Mouse (Mus musculus) heart, embryonic 10.5 days (tissue): ENCODE results near the gene Fmn2. TPM values are rescaled to one million over a fixed set of nuclear protein-coding genes. Genes with fewer than 3 reads are reported as not detected.

ENCODE experiments used
- DNase-seq: peaks from one replicate; pipeline ENCODE4 v3.0.0-alpha.2; 2017; ENCODE audit warnings: low spot score
- H3K27ac ChIP-seq: fragments of 300-500 bp; sonication (generic); 2 replicates; pipeline ENCODE4 v1.5.1; 2016; ENCODE audit warnings: mild to moderate bottlenecking
- H3K27me3 ChIP-seq: fragments of 300-500 bp; sonication (generic); 2 replicates; pipeline ENCODE4 v1.6.1; 2016; ENCODE audit warnings: mild to moderate bottlenecking; ENCODE audit not compliant: poor library complexity, insufficient read depth, severe bottlenecking
- H3K36me3 ChIP-seq: fragments of 300-500 bp; sonication (generic); 2 replicates; pipeline ENCODE4 v1.6.1; 2016; ENCODE audit warnings: mild to moderate bottlenecking, moderate library complexity
- H3K4me1 ChIP-seq: fragments of 300-500 bp; sonication (generic); 2 replicates; pipeline ENCODE4 v1.6.1; 2016; ENCODE audit warnings: mild to moderate bottlenecking
- H3K4me3 ChIP-seq: fragments of 300-500 bp; sonication (generic); 2 replicates; pipeline ENCODE4 v1.5.1; 2016; ENCODE audit warnings: mild to moderate bottlenecking, moderate library complexity
- H3K9me3 ChIP-seq: fragments of 300-500 bp; sonication (generic); 2 replicates; pipeline ENCODE4 v1.6.1; 2016; ENCODE audit warnings: mild to moderate bottlenecking, moderate library complexity
- WGBS: fragments of 180-500 bp; shearing (Covaris S2); methylation state at CpG from one replicate; pipeline ENCODE4 v1.1.7; 2016; 5-methylcytosine and 5-hydroxymethylcytosine counted together
- polyA plus RNA-seq: library from polyadenylated mRNA; unstranded; fragments of >200 nt; fragmentation: Nextera tagmentation; extraction: Ambion mirVana; gene quantifications from 2 replicates; pipeline ENCODE4 v1.2.1, GENCODE M21; 2016

The Fmn2 gene
- polyA plus RNA-seq, 1 experiment from 2014 or later, result 0.50 TPM

GRCm38 (mm10) chr1:174643431-174644010 lies 141.9 kb downstream of the Fmn2 start:
- DNase-seq, result no peak
- Histone ChIP-seq H3K27me3 (no peaks in the 10 kb centered on the region), H3K4me1 (no peaks in the 10 kb centered on the region), H3K27ac (no peak overlapping the region), H3K36me3 (no peaks in the 10 kb centered on the region), H3K9me3 (no peaks in the 10 kb centered on the region), H3K4me3 (no peak overlapping the region)
- WGBS, result 84% methylated on average over 5 of the region's 5 CpGs

- 83% methylated on average over 11 of the region's 11 CpGs for WGBS
- Histone ChIP-seq H3K27ac (no peak overlapping the region), H3K27me3 (no peaks in the 10 kb centered on the region), H3K4me1 (no peaks in the 10 kb centered on the region), H3K4me3 (no peak overlapping the region), H3K9me3 (no peaks in the 10 kb centered on the region), H3K36me3 (no peaks in the 10 kb centered on the region)
- DNase-seq, result no peak
Observed at GRCm38 (mm10) chr1:174649421-174649826, 147.8 kb downstream of the Fmn2 start.

- no peak overlapping the region for H3K27ac ChIP-seq
- no peak overlapping the region for H3K4me3 ChIP-seq
- H3K36me3 ChIP-seq, result no peaks in the 10 kb centered on the region
- no peaks in the 10 kb centered on the region for H3K9me3 ChIP-seq
- H3K4me1 ChIP-seq, result no peaks in the 10 kb centered on the region
- H3K27me3 ChIP-seq, result no peaks in the 10 kb centered on the region
- 39% methylated on average over 5 of the region's 5 CpGs for WGBS
- DNase-seq, result no peak
Observed at GRCm38 (mm10) chr1:174654565-174654964, 152.9 kb downstream of the Fmn2 start.

- 85% methylated on average over 9 of the region's 9 CpGs for WGBS
- H3K36me3 ChIP-seq, result no peaks in the 10 kb centered on the region
Observed at GRCm38 (mm10) chr1:174655354-174655753, 153.7 kb downstream of the Fmn2 start.

GRCm38 (mm10) chr1:174656554-174656953 lies 154.9 kb downstream of the Fmn2 start:
- H3K36me3 ChIP-seq, result no peaks in the 10 kb centered on the region
- no peak overlapping the region for H3K4me3 ChIP-seq
- no peak overlapping the region for H3K27ac ChIP-seq
- no peak for DNase-seq
- no peaks in the 10 kb centered on the region for H3K9me3 ChIP-seq
- 79% methylated on average over 4 of the region's 4 CpGs for WGBS
- no peaks in the 10 kb centered on the region for H3K27me3 ChIP-seq
- no peaks in the 10 kb centered on the region for H3K4me1 ChIP-seq

More at GRCm38 (mm10) chr1:174655354-174655753, 153.7 kb downstream of the Fmn2 start:
- Histone ChIP-seq H3K4me3 (no peak overlapping the region), H3K27me3 (no peaks in the 10 kb centered on the region), H3K27ac (no peak overlapping the region), H3K4me1 (no peaks in the 10 kb centered on the region), H3K9me3 (no peaks in the 10 kb centered on the region)
- no peak for DNase-seq

GRCm38 (mm10) chr1:174659459-174660223 lies 158.0 kb downstream of the Fmn2 start:
- H3K36me3 ChIP-seq, result no peaks in the 10 kb centered on the region
- WGBS, result 66% methylated on average over 12 of the region's 12 CpGs
- H3K4me3 ChIP-seq, result no peak overlapping the region
- H3K9me3 ChIP-seq, result no peaks in the 10 kb centered on the region
- no peaks in the 10 kb centered on the region for H3K27me3 ChIP-seq
- no peak for DNase-seq
- H3K27ac ChIP-seq, result no peak overlapping the region
- H3K4me1 ChIP-seq, result no peaks in the 10 kb centered on the region

GRCm38 (mm10) chr1:174665116-174665515 lies 163.5 kb downstream of the Fmn2 start:
- H3K4me1 ChIP-seq, result no peaks in the 10 kb centered on the region
- H3K4me3 ChIP-seq, result no peak overlapping the region
- H3K27me3 ChIP-seq, result no peaks in the 10 kb centered on the region
- no peaks in the 10 kb centered on the region for H3K36me3 ChIP-seq
- H3K9me3 ChIP-seq, result no peaks in the 10 kb centered on the region
- H3K27ac ChIP-seq, result no peak overlapping the region
- DNase-seq, result no peak

GRCm38 (mm10) chr1:174669132-174669531 lies 167.5 kb downstream of the Fmn2 start:
- no peak overlapping the region for H3K27ac ChIP-seq
- WGBS, result 77% methylated on average over 1 of the region's 1 CpGs

GRCm38 (mm10) chr1:174670846-174671245 lies 169.2 kb downstream of the Fmn2 start:
- H3K9me3 ChIP-seq, result no peaks in the 10 kb centered on the region
- WGBS, result 89% methylated on average over 8 of the region's 8 CpGs
- DNase-seq, result no peak
- H3K4me1 ChIP-seq, result no peaks in the 10 kb centered on the region
- H3K27ac ChIP-seq, result no peak overlapping the region
- no peak overlapping the region for H3K4me3 ChIP-seq
- no peaks in the 10 kb centered on the region for H3K27me3 ChIP-seq
- H3K36me3 ChIP-seq, result no peaks in the 10 kb centered on the region

More at GRCm38 (mm10) chr1:174669132-174669531, 167.5 kb downstream of the Fmn2 start:
- no peaks in the 10 kb centered on the region for H3K4me1 ChIP-seq
- H3K9me3 ChIP-seq, result no peaks in the 10 kb centered on the region
- DNase-seq, result no peak
- no peak overlapping the region for H3K4me3 ChIP-seq
- H3K27me3 ChIP-seq, result no peaks in the 10 kb centered on the region
- H3K36me3 ChIP-seq, result no peaks in the 10 kb centered on the region

GRCm38 (mm10) chr1:174674586-174674985 lies 173.0 kb downstream of the Fmn2 start:
- H3K9me3 ChIP-seq, result no peaks in the 10 kb centered on the region
- no peaks in the 10 kb centered on the region for H3K36me3 ChIP-seq
- no peak for DNase-seq
- H3K4me3 ChIP-seq, result no peak overlapping the region
- H3K27me3 ChIP-seq, result no peaks in the 10 kb centered on the region
- no peak overlapping the region for H3K27ac ChIP-seq
- 56% methylated on average over 8 of the region's 8 CpGs for WGBS
- H3K4me1 ChIP-seq, result no peaks in the 10 kb centered on the region

- no peaks in the 10 kb centered on the region for H3K4me1 ChIP-seq
- H3K27ac ChIP-seq, result no peak overlapping the region
- no peaks in the 10 kb centered on the region for H3K9me3 ChIP-seq
- WGBS, result 89% methylated on average over 6 of the region's 6 CpGs
- DNase-seq, result no peak
- no peak overlapping the region for H3K4me3 ChIP-seq
- H3K27me3 ChIP-seq, result no peaks in the 10 kb centered on the region
- no peaks in the 10 kb centered on the region for H3K36me3 ChIP-seq
Observed at GRCm38 (mm10) chr1:174675316-174675715, 173.7 kb downstream of the Fmn2 start.

GRCm38 (mm10) chr1:174676187-174676586 lies 174.6 kb downstream of the Fmn2 start:
- no peak for DNase-seq
- H3K36me3 ChIP-seq, result no peaks in the 10 kb centered on the region
- no peaks in the 10 kb centered on the region for H3K4me1 ChIP-seq
- H3K27ac ChIP-seq, result no peak overlapping the region
- no peaks in the 10 kb centered on the region for H3K27me3 ChIP-seq
- no peaks in the 10 kb centered on the region for H3K9me3 ChIP-seq
- 82% methylated on average over 3 of the region's 3 CpGs for WGBS
- no peak overlapping the region for H3K4me3 ChIP-seq

GRCm38 (mm10) chr1:174677211-174677610 lies 175.6 kb downstream of the Fmn2 start:
- Histone ChIP-seq H3K36me3 (no peaks in the 10 kb centered on the region), H3K9me3 (no peaks in the 10 kb centered on the region), H3K4me1 (no peaks in the 10 kb centered on the region), H3K27ac (no peak overlapping the region), H3K27me3 (no peaks in the 10 kb centered on the region), H3K4me3 (no peak overlapping the region)
- WGBS, result 43% methylated on average over 4 of the region's 4 CpGs
- DNase-seq, result no peak
